Mouse (Mus musculus) liver, embryonic 15.5 days (tissue): ENCODE data around the gene Ralgds. TPM values are rescaled to one million over a fixed set of nuclear protein-coding genes. Genes with fewer than 3 reads are reported as not detected.

Experiments used
- ATAC-seq: fragments of 200-750 bp; cut with Nextera tagmentation; 2 replicates; pipeline ENCODE4 v1.8.0; 2017; ENCODE audit warnings: moderate number of reproducible peaks, mild to moderate bottlenecking, moderate library complexity; ENCODE audit not compliant: insufficient read depth
- H3K27ac ChIP-seq: fragments of 300-500 bp; sonication (generic); replicated peaks from 2 replicates; pipeline ENCODE4 v1.5.1; 2015; ENCODE audit warnings: mild to moderate bottlenecking, inconsistent platforms
- H3K27me3 ChIP-seq: fragments of 300-500 bp; sonication (generic); 2 replicates; pipeline ENCODE4 v1.6.1; 2015; ENCODE audit warnings: mild to moderate bottlenecking, inconsistent platforms
- H3K36me3 ChIP-seq: fragments of 300-500 bp; sonication (generic); replicated peaks from 2 replicates; pipeline ENCODE4 v1.6.1; 2015; ENCODE audit warnings: moderate library complexity, mild to moderate bottlenecking, inconsistent platforms
- H3K4me1 ChIP-seq: fragments of 300-500 bp; sonication (generic); replicated peaks from 2 replicates; pipeline ENCODE4 v1.6.1; 2015; ENCODE audit warnings: inconsistent platforms
- H3K4me2 ChIP-seq: fragments of 300-500 bp; sonication (generic); 2 replicates; pipeline ENCODE4 v1.6.1; 2015; ENCODE audit warnings: moderate library complexity, mild to moderate bottlenecking, inconsistent platforms
- H3K4me3 ChIP-seq: fragments of 300-500 bp; sonication (generic); replicated peaks from 2 replicates; pipeline ENCODE4 v1.5.1; 2015; ENCODE audit warnings: mild to moderate bottlenecking, inconsistent platforms
- H3K9ac ChIP-seq: fragments of 300-500 bp; sonication (generic); 2 replicates; pipeline ENCODE4 v1.6.1; 2015; ENCODE audit warnings: moderate library complexity, mild to moderate bottlenecking, inconsistent platforms
- H3K9me3 ChIP-seq: fragments of 300-500 bp; sonication (generic); replicated peaks from 2 replicates; pipeline ENCODE4 v1.6.1; 2016; ENCODE audit warnings: inconsistent platforms
- WGBS: fragments of 180-500 bp; shearing (Covaris S2); methylation state at CpG from one replicate; pipeline ENCODE4 v1.1.7; 2015; ENCODE audit warnings: mixed read lengths; ENCODE audit not compliant: insufficient replicate concordance; 5-methylcytosine and 5-hydroxymethylcytosine counted together
- polyA plus RNA-seq: library from polyadenylated mRNA; unstranded; fragments of >200 nt; fragmentation: Nextera tagmentation; extraction: Ambion mirVana; gene quantifications from 2 replicates; pipeline ENCODE4 v1.2.1, GENCODE M21; 2015

The Ralgds gene
- polyA plus RNA-seq, 1 experiment from 2014 or later: 1.8 TPM

DNA sequence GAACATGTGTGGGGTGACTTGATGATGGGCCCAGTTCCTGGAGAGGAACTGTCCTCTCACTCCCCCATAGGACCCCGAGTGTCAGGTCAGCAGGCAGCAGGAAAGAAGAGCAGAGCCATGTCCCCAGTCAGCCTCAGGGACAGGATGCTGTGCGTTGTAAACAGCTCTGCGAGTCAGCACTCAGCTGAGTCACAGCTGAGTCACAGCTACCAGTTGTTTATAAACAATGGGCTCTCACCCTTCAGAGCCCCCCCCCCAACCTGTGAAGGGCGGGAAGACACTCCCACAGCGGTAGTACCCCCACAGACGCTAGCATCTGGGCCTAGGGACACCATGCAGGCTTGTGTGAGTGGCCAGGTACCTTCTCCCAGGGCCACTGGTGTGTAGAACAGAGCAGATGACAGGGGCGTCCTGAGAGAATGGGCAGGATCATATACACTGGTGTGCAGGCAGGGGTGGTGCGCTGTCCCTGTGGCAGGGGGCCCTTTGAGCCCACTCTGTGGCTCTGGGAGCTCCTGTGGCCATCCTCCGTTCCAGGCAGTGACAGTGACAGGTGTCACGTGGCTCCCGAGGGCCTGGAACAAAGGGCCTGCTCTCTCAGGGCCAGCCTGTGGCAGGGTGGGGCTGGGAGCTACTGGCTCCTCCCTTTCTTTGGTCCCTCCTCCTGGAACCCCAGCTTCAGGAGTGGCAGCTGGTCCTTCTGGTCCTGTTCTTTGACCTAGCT lies 12.5 kb downstream of the Ralgds start:
- 28% methylated on average over 11 of the region's 11 CpGs for whole genome bisulfite sequencing
- Histone ChIP-seq H3K36me3 (no peaks in the 10 kb centered on the region), H3K9me3 (no peaks in the 10 kb centered on the region), H3K4me1 (peaks cover 22% of the 10 kb centered on the region), H3K27me3 (no peaks in the 10 kb centered on the region), H3K4me3 (no peak overlapping the region), H3K4me2 (peak overlapping the region; percentile 10; the same call in 1 of the 2 replicates), H3K9ac (no peak overlapping the region), H3K27ac (peak overlapping the region; percentile 14; the same call in 1 of the 2 replicates)
- ATAC-seq: peak; percentile 71

GRCm38 (mm10) chr2:28525943-28526876 lies 13.3 kb downstream of the Ralgds start:
- H3K9me3 ChIP-seq: no peaks in the 10 kb centered on the region
- no peak overlapping the region for H3K9ac ChIP-seq
- H3K27me3 ChIP-seq: no peaks in the 10 kb centered on the region
- H3K27ac ChIP-seq: 0 out of 2 replicates have a peak overlapping the region, but pooled peaks have one; percentile 14
- ATAC-seq: no peak
- 22% methylated on average over 12 of the region's 12 CpGs for WGBS
- no peak overlapping the region for H3K4me3 ChIP-seq
- no peaks in the 10 kb centered on the region for H3K36me3 ChIP-seq
- peaks cover 22% of the 10 kb centered on the region for H3K4me1 ChIP-seq
- peak overlapping the region; percentile 10; the same call in 1 of the 2 replicates for H3K4me2 ChIP-seq

- no peak overlapping the region for H3K4me3 ChIP-seq
- H3K9ac ChIP-seq: no peak overlapping the region
- no peaks in the 10 kb centered on the region for H3K27me3 ChIP-seq
- no peaks in the 10 kb centered on the region for H3K9me3 ChIP-seq
- H3K27ac ChIP-seq: no peak overlapping the region
- H3K4me2 ChIP-seq: no peak overlapping the region
- 69% methylated on average over 20 of the region's 20 CpGs for WGBS
- H3K36me3 ChIP-seq: no peaks in the 10 kb centered on the region
- no peak for ATAC-seq
- H3K4me1 ChIP-seq: peaks cover 22% of the 10 kb centered on the region
Observed at GRCm38 (mm10) chr2:28527436-28528353, 14.8 kb downstream of the Ralgds start.

DNA sequence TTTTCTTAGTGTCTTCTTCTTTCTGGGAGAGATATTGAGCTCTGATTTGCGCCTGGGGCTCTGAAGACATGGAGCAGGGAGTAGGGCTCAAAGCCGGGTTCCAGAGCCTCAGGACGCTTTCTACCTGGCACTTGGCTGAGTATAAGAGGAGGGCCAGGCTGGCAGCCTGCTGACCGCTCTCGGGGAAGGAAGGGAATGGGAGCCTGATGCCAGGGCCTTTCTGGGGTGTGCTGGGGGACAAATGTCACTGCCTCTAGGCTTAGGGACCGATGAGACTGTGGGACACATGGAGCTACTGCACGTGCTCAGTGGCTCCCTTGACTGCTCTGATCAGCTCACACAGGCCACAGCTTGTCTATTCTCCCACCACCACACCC lies 15.4 kb downstream of the Ralgds start:
- no peak overlapping the region for H3K4me3 ChIP-seq
- 68% methylated on average over 7 of the region's 7 CpGs for WGBS
- no peaks in the 10 kb centered on the region for H3K9me3 ChIP-seq
- peaks cover 2% of the 10 kb centered on the region; the same call in 1 of the 2 replicates for H3K27me3 ChIP-seq
- H3K27ac ChIP-seq: no peak overlapping the region
- H3K9ac ChIP-seq: no peak overlapping the region
- no peak for ATAC-seq
- peaks cover 27% of the 10 kb centered on the region for H3K4me1 ChIP-seq
- H3K36me3 ChIP-seq: no peaks in the 10 kb centered on the region
- H3K4me2 ChIP-seq: no peak overlapping the region

DNA sequence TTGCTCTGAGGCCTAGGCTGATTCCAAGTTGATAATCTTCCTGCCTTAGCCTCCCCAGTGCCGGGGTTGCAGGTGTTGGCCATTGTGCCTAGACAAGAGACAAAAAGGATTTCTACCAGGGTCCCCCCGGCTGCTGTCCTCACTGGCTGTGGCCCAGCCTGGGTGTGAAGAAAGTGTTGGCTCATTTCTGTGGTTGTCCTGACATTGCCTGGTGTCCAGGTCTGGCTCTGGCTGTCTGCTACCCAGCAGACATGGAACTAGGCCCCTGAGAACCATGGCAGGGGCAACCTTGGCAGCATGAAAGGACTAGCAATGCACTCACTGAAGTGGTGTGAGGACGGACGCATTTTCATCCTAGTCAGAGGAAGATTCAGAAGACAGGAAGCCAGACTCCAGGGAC lies 16.9 kb downstream of the Ralgds start:
- 63% methylated on average over 4 of the region's 4 CpGs for WGBS
- Histone ChIP-seq H3K27me3 (peaks cover 18% of the 10 kb centered on the region), H3K36me3 (no peaks in the 10 kb centered on the region), H3K4me3 (no peak overlapping the region), H3K4me1 (peaks cover 26% of the 10 kb centered on the region), H3K9me3 (no peaks in the 10 kb centered on the region), H3K27ac (no peak overlapping the region), H3K9ac (no peak overlapping the region), H3K4me2 (no peak overlapping the region)
- ATAC-seq: no peak

DNA sequence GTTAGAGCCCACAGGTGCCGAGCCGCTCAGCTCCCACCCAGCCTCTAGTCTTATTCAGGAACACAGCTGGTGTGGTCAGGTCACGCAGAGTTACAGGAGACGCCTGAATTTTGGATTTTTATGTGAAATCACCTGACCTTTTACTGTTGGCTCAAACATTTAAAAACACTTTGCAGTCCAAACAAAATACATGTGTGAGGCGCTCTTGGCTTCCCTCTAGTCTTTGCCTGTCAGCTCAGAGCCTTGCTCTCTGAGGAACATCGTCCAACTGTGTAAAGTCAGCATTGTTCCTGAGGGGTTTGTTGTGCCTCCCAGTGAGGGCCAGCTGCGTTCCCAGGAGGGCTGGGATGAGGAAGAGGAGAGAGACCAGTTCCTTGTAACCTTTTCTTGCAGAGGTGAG lies 17.4 kb downstream of the Ralgds start:
- Histone ChIP-seq H3K27ac (no peak overlapping the region), H3K4me3 (no peak overlapping the region), H3K4me2 (no peak overlapping the region), H3K36me3 (no peaks in the 10 kb centered on the region), H3K9ac (no peak overlapping the region), H3K4me1 (peaks cover 22% of the 10 kb centered on the region), H3K27me3 (peaks cover 18% of the 10 kb centered on the region), H3K9me3 (no peaks in the 10 kb centered on the region)
- ATAC-seq: no peak
- WGBS: 57% methylated on average over 7 of the region's 7 CpGs

- Histone ChIP-seq H3K27ac (no peak overlapping the region), H3K36me3 (no peaks in the 10 kb centered on the region), H3K9ac (peak overlapping the region; percentile 46; the same call in 1 of the 2 replicates), H3K27me3 (peaks cover 18% of the 10 kb centered on the region), H3K9me3 (no peaks in the 10 kb centered on the region), H3K4me2 (peak overlapping the region; percentile 73), H3K4me3 (peak overlapping the region; percentile 60), H3K4me1 (peaks cover 12% of the 10 kb centered on the region)
- peak; percentile 81 for ATAC-seq
- WGBS: 2% methylated on average over 49 of the region's 49 CpGs
Observed at GRCm38 (mm10) chr2:28532938-28533771, 20.2 kb downstream of the Ralgds start.

GRCm38 (mm10) chr2:28533901-28534435 lies 21.0 kb downstream of the Ralgds start:
- Histone ChIP-seq H3K4me1 (peaks cover 12% of the 10 kb centered on the region), H3K9ac (no peak overlapping the region), H3K4me3 (peak overlapping the region; percentile 60), H3K27me3 (peaks cover 18% of the 10 kb centered on the region), H3K9me3 (no peaks in the 10 kb centered on the region), H3K4me2 (peak overlapping the region; percentile 73), H3K27ac (no peak overlapping the region), H3K36me3 (no peaks in the 10 kb centered on the region)
- ATAC-seq: no peak
- 61% methylated on average over 7 of the region's 7 CpGs for WGBS

- H3K4me3 ChIP-seq: no peak overlapping the region
Observed at GRCm38 (mm10) chr2:28534436-28535262, 21.7 kb downstream of the Ralgds start.

More at GRCm38 (mm10) chr2:28534436-28535262, 21.7 kb downstream of the Ralgds start:
- WGBS: 48% methylated on average over 11 of the region's 11 CpGs
- no peak overlapping the region for H3K9ac ChIP-seq
- H3K27me3 ChIP-seq: peaks cover 18% of the 10 kb centered on the region
- ATAC-seq: no peak
- H3K4me1 ChIP-seq: peaks cover 17% of the 10 kb centered on the region
- H3K27ac ChIP-seq: no peak overlapping the region
- H3K36me3 ChIP-seq: no peaks in the 10 kb centered on the region
- H3K9me3 ChIP-seq: no peaks in the 10 kb centered on the region
- peak overlapping the region; percentile 73 for H3K4me2 ChIP-seq
